Mouse (Mus musculus) cerebellum, postnatal 25 days (tissue): ENCODE measurements around the gene Tph2.
"Not testable (repeated sequence)": the region's sequence is repeated elsewhere in the genome, so short reads cannot be mapped to it uniquely, and the experiment has no call there.

Experiments
- DNase-seq, 2 experiments: peaks; one replicate each; pipeline ENCODE4 v3.0.0; 2021; ENCODE audit warnings: mixed read lengths in 2 of 2

Tph2 gene

GRCm38 (mm10) chr10:115184697-115185096, at the start of gene Tph2:
Tph2 (minus strand) TSS chr10:115185022.
- peak; percentile 80 to 83 for DNase-seq

- no peak for DNase-seq
These were observed 49.0 kb upstream of the Tph2 start for GRCm38 (mm10) chr10:115233798-115234197.

- DNase-seq: no peak
These were observed 47.7 kb upstream of the Tph2 start for GRCm38 (mm10) chr10:115232513-115232912.

- DNase-seq: no peak
These were observed 44.2 kb upstream of the Tph2 start for GRCm38 (mm10) chr10:115229023-115229422.

- DNase-seq: no peak
These were observed 41.8 kb upstream of the Tph2 start for GRCm38 (mm10) chr10:115226586-115226985.

- no peak for DNase-seq
These were observed 39.0 kb upstream of the Tph2 start for GRCm38 (mm10) chr10:115223845-115224244.

- peak; percentile 73 to 78 for DNase-seq
These were observed 28.2 kb upstream of the Tph2 start for GRCm38 (mm10) chr10:115212916-115213580.

- no peak for DNase-seq
These were observed 21.0 kb upstream of the Tph2 start for GRCm38 (mm10) chr10:115205825-115206224.

GRCm38 (mm10) chr10:115205284-115205683, 20.5 kb upstream of the Tph2 start:
- DNase-seq: no peak

- DNase-seq: peak; percentile 64 to 72
These were observed 6.4 kb upstream of the Tph2 start for GRCm38 (mm10) chr10:115191214-115191613.

- DNase-seq: no peak
These were observed 2.6 kb upstream of the Tph2 start for GRCm38 (mm10) chr10:115187390-115187789.

GRCm38 (mm10) chr10:115181034-115181433, 3.8 kb downstream of the Tph2 start:
- DNase-seq: no peak

GRCm38 (mm10) chr10:115178019-115178418, 6.8 kb downstream of the Tph2 start:
- DNase-seq: not testable (repeated sequence)

- peak; percentile 78 to 80 for DNase-seq
These were observed 9.2 kb downstream of the Tph2 start for GRCm38 (mm10) chr10:115175591-115175991.

- DNase-seq: no peak
These were observed 11.5 kb downstream of the Tph2 start for GRCm38 (mm10) chr10:115173336-115173735.

- DNase-seq: peak; percentile 30 to 61
These were observed 13.4 kb downstream of the Tph2 start for GRCm38 (mm10) chr10:115171351-115171818.

- no peak for DNase-seq
These were observed 14.1 kb downstream of the Tph2 start for GRCm38 (mm10) chr10:115170496-115171350.

GRCm38 (mm10) chr10:115169410-115169809, 15.4 kb downstream of the Tph2 start:
- no peak for DNase-seq

- DNase-seq: no peak
These were observed 24.5 kb downstream of the Tph2 start for GRCm38 (mm10) chr10:115160289-115160688.

GRCm38 (mm10) chr10:115147308-115147707, 37.5 kb downstream of the Tph2 start:
- peak in 1 of 2 experiments; percentile 13 for DNase-seq

GRCm38 (mm10) chr10:115146257-115146898, 38.4 kb downstream of the Tph2 start:
- DNase-seq: no peak

- DNase-seq: no peak
These were observed 40.3 kb downstream of the Tph2 start for GRCm38 (mm10) chr10:115144542-115144941.

- no peak for DNase-seq
These were observed 41.2 kb downstream of the Tph2 start for GRCm38 (mm10) chr10:115143641-115144040.
